Mouse (Mus musculus) erythroblast, embryonic 14.5 days (primary cell): ENCODE results near the gene Pnn. TPM values are rescaled to one million over a fixed set of nuclear protein-coding genes. Genes with fewer than 3 reads are reported as not detected.

Experiments used
- H3K27me3 ChIP-seq: 2 replicates; pipeline ENCODE4 v1.6.1; 2012; ENCODE audit warnings: inconsistent platforms; ENCODE audit not compliant: control insufficient read depth
- H3K36me3 ChIP-seq: 2 replicates; pipeline ENCODE4 v1.6.1; 2012; ENCODE audit warnings: mild to moderate bottlenecking, inconsistent platforms; ENCODE audit not compliant: control insufficient read depth
- H3K4me1 ChIP-seq: 2 replicates; pipeline ENCODE4 v1.6.1; 2012; ENCODE audit warnings: inconsistent platforms; ENCODE audit not compliant: control insufficient read depth
- H3K4me3 ChIP-seq: replicated peaks from 2 replicates; pipeline ENCODE3; 2012; ENCODE audit warnings: moderate library complexity, mild to moderate bottlenecking, inconsistent platforms
- H3K9me3 ChIP-seq: 2 replicates; pipeline ENCODE4 v1.6.1; 2012; ENCODE audit warnings: low read length, inconsistent platforms, mixed read lengths; ENCODE audit not compliant: control insufficient read depth
- GATA1 ChIP-seq: IDR thresholded peaks from 2 replicates; pipeline ENCODE4 v1.6.1; 2012; ENCODE audit warnings: low read length, inconsistent platforms, mixed read lengths
- TAL1 ChIP-seq: IDR thresholded peaks from 3 replicates; pipeline ENCODE4 v1.6.1; 2012; ENCODE audit warnings: low read length, inconsistent platforms, mixed read lengths
- polyA plus RNA-seq: library from polyadenylated mRNA; stranded (reverse); fragments of >175 nt; gene quantifications from 2 replicates; pipeline ENCODE4 v1.2.3, GENCODE M21; 2012

Gene Pnn
- polyA plus RNA-seq, 1 experiment: 5.9 TPM

DNA sequence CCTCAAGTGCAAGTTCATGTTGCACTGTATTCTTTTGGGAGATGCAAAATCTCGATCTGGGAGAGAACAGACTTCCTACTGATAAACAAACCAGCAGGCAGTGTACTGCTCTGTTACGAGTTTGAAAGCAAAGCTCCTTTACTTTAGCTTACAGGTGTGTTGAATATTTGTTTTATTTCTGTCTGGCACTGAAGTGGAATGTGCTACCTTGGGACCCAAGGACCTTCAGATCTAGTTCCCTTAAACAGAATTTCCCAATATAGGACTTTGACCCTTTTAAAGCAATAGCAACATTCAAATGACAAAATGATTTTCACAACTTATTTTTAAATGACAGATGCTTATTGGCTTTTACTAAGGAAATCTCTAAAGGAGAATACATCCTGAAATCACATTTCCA lies 26.9 kb downstream of the Pnn start:
- Histone ChIP-seq H3K27me3 (no peaks in the 10 kb centered on the region), H3K9me3 (no peaks in the 10 kb centered on the region), H3K36me3 (no peaks in the 10 kb centered on the region), H3K4me3 (no peak overlapping the region), H3K4me1 (no peaks in the 10 kb centered on the region)
- no peak for TF ChIP-seq TAL1
- TF ChIP-seq GATA1: no peak

- Histone ChIP-seq H3K36me3 (no peaks in the 10 kb centered on the region), H3K4me1 (no peaks in the 10 kb centered on the region), H3K4me3 (peak within 1 kb of the TSS; percentile 47), H3K27me3 (no peaks in the 10 kb centered on the region), H3K9me3 (no peaks in the 10 kb centered on the region)
- TF ChIP-seq TAL1 (no peak), GATA1 (no peak)
Measured at GRCm38 (mm10) chr12:59095104-59096025, 28.7 kb downstream of the Pnn start, which contains the start of gene Mia2. Gene Mia2 (plus strand): TSS chr12:59095799.

DNA sequence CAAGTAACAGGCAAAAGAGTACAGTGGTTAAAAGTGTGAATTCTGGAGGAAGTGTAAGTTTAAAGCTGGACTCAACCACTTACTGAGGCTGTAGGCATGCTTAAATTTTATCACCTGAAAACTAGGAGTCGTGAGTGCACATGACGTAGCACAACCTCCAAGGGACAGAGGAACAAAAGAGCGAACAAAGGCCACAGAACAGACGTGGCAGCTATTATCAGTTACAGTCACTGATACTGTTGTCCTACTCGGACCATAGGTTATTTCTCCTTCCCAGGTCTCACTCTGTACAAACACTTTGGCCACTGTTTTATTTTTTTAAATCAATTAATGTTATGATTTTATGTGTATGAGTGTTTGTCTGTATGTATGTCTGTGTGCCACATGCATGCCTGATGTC lies 38.1 kb downstream of the Pnn start:
- TF ChIP-seq GATA1: no peak
- TF ChIP-seq TAL1: no peak

GRCm38 (mm10) chr12:59105914-59106313 lies 39.2 kb downstream of the Pnn start:
- TF ChIP-seq GATA1: no peak
- no peak for TF ChIP-seq TAL1
- H3K9me3 ChIP-seq: no peaks in the 10 kb centered on the region
- no peaks in the 10 kb centered on the region for H3K27me3 ChIP-seq
- H3K4me3 ChIP-seq: no peak overlapping the region
- H3K4me1 ChIP-seq: no peaks in the 10 kb centered on the region
- no peaks in the 10 kb centered on the region; the same call in 1 of the 2 replicates for H3K36me3 ChIP-seq

More for the DNA sequence above, 38.1 kb downstream of the Pnn start:
- H3K27me3 ChIP-seq: no peaks in the 10 kb centered on the region
- no peak overlapping the region for H3K4me3 ChIP-seq
- H3K4me1 ChIP-seq: no peaks in the 10 kb centered on the region
- H3K36me3 ChIP-seq: no peaks in the 10 kb centered on the region; the same call in 1 of the 2 replicates
- H3K9me3 ChIP-seq: no peaks in the 10 kb centered on the region

DNA sequence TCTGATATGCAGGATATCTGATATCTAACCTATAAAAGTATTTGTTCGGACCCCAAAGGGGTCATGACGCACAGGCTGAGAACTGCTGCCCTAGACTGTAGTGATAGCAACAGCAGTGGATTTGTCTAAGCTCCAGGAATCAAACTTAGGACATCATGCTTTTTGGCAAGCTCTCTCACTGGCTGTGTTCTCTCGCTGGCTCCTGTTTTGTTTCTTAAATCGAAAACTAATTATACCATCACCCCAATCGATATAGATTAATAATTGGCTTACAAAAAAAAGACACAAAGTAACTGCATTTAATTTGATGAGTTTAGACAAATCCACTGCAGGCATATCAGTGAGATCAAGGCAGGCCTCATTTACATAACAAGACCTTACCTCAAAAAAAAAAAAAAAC lies 39.8 kb downstream of the Pnn start:
- no peak for TF ChIP-seq GATA1
- TF ChIP-seq TAL1: no peak
- Histone ChIP-seq H3K27me3 (no peaks in the 10 kb centered on the region), H3K36me3 (no peaks in the 10 kb centered on the region; the same call in 1 of the 2 replicates), H3K4me3 (no peak overlapping the region), H3K4me1 (no peaks in the 10 kb centered on the region), H3K9me3 (no peaks in the 10 kb centered on the region)

DNA sequence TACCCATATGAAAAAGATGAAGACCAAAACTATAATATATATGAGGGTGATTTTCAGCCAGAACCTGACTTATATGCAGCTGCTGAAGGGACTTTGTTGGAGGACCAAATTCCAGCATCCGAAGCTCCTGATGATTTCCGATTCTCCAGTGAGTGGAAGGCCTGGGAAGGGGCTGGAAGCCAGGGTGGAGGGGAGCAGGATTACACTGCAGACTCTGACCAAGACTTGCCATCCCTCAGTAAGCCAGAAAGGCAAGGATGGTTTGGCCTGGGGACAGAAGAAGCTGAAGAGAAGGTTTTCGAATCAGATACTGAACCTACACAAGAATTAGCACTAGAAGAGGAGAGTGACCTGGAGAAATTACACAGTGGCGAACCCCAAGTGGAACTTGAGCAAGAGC lies 41.2 kb downstream of the Pnn start:
- Histone ChIP-seq H3K36me3 (no peaks in the 10 kb centered on the region; the same call in 1 of the 2 replicates), H3K27me3 (no peaks in the 10 kb centered on the region), H3K9me3 (no peaks in the 10 kb centered on the region), H3K4me1 (no peaks in the 10 kb centered on the region), H3K4me3 (no peak overlapping the region)
- TF ChIP-seq GATA1 (no peak), TAL1 (no peak)

DNA sequence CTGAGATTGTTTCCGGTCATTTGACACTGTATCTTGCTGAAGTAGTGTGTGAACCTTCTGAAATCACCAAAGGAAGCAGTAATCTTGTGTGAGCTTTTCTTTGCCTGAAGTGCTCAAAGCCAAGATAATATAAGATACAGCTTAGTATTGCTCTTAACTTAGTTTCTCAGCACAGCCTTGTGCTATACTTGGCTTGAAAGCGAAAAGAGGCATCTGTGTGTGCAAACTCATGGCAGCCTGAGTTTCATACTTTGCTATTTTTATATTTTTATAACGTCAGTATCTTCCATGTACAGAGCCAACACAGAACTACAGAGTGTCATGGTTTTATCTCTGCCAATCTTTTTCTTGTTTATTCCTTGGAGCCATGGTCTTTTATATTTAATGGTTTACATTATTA lies 50.5 kb downstream of the Pnn start:
- Histone ChIP-seq H3K9me3 (no peaks in the 10 kb centered on the region), H3K4me3 (no peak overlapping the region), H3K27me3 (no peaks in the 10 kb centered on the region), H3K4me1 (no peaks in the 10 kb centered on the region), H3K36me3 (no peaks in the 10 kb centered on the region)
- TF ChIP-seq GATA1 (no peak), TAL1 (no peak)

Other genes with a start within 250 kb of the Pnn start
- 0.37 and 0.60 TPM in 2 replicates for gene Sec23a, start 54.9 kb upstream of the Pnn start, polyA plus RNA-seq
- gene Gemin2, start 53.5 kb upstream of the Pnn start, polyA plus RNA-seq: 0.40 and 0.54 TPM in 2 replicates
- 9.5 and 10.4 TPM in 2 replicates for gene Trappc6b, start 5.4 kb upstream of the Pnn start, polyA plus RNA-seq
- gene Mia2, start 28.9 kb downstream of the Pnn start, polyA plus RNA-seq: 1.2 and 1.5 TPM in 2 replicates
- 0.40 and 0.44 TPM in 2 replicates for gene Fbxo33, start 152.8 kb downstream of the Pnn start, polyA plus RNA-seq